Mouse (Mus musculus): ENCODE results near the gene Egfr.

Gene Egfr

DNA sequence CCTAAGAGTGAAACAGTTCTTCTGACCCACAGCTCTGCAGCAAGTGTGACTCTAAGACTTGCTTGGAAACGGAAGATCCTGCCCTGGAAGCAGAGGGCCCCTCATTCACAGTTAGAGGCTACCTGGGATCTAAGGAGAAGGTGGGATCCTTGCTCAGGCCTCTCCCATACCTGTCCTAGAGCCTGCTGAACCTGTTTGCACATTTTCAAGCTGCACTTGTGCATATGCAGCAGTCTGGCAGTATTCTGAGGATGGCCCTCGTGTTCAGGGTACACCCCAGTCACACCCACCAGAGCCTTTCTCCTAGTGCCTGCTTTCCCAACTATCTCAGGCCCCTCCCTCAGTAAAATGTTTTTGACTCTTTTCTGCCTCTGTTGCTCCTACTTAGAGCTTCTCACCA lies 29.6 kb downstream of the Egfr start:
- no peak for DNase-seq

DNA sequence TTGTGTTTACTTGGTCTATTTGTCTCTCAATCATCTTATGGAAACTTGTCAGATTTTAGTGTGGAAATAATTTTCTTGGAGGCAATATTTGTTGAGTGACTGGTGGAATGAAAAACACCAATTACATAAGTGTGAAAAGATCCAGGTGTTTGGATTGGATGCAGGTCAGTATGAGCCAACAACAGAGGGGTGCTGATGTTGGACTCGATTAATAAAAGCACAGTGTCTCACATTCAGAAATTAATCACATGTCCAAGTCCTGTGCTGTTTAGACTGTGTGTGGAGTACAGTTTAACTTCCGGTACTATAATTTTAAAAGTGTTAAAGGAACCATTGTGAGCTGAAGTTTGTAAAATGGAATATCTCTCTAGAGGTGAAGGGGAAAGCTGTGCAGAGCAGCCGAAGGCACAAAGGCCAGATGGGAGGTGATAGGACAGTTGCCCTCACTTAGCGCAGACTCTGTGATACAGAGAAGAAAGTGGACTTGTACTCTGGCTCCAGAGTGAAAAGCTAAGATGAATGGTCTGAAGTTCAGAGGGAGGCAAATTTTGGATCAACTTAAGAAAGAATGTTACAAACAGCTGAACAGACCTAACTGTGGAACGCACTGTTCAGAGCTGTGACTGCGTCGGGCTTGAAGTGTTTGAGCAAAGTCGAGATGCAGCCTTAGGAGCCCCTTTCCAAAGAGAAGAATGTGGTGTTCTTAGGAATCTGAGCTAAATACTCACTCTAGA lies 32.1 kb downstream of the Egfr start:
- no peak for DNase-seq

DNA sequence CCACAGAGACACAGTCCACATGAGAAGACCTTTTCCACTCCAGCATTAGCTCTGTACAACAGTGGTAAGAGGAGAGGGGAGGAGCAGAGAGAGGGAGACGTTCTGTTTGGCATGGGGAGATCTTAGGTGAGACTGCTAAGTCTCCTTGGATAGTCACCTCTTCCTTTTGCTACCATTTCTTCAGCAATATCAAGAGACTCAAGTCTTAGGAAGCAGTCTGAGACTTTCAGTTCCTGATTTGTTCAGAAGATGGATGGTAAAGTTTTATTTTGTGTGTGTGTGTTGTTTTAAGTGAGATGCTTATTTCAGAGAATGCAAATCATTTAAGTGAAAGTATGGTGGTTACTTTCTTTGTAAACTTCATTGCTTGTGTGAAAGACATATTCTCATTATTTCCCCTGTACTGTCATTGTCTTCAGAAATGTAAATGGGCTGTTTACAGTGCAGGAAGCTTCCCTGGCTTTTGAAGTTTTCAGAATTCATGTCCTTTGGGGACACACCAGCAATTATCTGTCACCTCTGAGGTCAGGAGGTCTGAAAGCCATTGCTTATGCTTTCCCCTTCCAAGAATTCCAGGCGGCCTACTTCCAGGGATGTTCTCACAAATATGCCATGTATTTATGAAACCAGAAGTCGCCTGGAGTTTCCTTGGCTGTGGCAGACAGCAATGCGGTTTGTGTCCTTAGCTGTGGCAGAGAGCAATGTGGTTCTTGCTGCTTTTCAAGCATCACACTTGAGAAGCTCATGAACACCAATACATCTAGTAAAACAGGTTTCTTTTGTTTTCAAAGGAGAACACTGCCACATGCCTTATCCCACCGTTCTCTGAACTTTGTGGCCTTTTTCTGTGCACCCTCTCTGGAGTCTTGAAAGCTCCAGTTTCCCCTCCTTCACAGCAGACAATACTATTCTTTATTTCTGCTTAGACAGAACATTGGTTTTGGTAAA lies 40.9 kb downstream of the Egfr start:
- DNase-seq, result no peak

DNA sequence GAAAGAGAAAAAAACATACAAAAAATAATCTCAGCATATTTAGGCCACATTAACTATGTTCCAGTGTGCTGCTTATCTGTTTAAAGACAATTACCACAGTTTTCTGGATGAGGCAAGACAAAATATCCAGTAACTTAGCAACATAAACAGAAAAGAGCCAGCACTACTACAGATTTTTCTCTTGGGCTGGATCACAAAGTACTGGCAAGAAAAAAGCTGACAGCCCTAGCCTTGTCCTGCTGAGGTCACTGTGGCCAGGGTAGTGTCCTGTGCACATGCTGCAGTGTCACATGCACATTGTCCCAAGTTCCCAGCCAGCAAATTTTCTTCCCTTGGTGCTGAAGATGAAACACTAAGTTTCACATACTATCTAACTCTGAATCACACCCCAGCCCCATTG lies 43.0 kb downstream of the Egfr start:
- no peak for DNase-seq

DNA sequence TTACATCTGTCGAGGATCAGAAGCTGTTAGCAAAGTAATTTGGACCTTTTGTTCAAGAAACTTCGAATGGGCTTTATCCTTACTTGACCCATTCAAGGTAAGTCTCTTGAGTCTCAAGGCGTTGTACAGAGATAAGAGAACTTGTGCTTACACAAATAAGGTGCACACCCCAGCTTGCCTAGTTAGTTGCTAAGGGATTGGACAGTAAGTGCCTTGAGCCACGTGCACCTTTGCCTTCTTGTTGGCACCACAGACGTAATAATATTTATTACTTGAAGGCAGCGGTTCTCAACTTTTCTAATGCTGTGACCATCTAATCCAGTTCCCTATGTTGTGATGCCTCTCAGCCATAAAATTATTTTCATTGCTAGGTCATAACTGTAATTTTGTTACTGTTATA lies 43.5 kb downstream of the Egfr start:
- no peak for DNase-seq

DNA sequence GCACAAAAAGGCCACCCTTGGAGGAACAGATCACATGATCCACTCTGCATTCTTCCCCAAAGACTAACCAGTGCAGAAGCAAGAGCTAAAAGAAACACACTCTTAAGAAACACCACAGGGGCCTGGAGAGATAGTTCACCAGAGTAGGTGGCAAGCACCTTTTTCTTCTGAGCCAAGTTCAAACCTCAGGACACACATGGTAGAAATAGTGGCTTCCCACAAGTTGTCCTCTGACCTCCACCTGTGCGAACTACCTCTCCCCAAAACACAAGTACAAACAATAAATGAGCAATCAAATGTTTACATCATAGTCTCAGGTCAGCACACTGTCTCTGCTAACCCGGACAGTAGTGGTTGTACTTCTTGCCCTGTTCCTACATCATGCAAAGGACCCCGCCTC lies 45.5 kb downstream of the Egfr start:
- DNase-seq, result no peak

DNA sequence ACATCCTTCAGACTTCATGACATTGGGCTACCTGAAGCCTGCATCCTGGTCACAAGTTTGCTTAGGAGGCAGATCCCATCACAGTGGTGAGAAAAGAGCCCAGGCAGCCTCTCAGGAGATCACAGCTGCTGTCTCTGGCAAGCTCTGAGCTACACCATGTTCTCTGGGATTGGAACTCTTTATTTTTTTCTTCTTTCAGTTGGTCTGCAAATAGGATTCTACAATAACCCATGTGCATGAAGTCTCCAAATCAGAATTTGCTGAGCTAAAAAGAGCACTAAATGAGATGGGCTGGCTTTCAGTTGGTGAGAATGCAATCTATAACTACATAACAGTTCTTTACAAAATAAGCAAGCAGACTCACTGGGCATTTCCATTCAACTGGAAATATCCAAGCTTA lies 46.1 kb downstream of the Egfr start:
- no peak for DNase-seq

DNA sequence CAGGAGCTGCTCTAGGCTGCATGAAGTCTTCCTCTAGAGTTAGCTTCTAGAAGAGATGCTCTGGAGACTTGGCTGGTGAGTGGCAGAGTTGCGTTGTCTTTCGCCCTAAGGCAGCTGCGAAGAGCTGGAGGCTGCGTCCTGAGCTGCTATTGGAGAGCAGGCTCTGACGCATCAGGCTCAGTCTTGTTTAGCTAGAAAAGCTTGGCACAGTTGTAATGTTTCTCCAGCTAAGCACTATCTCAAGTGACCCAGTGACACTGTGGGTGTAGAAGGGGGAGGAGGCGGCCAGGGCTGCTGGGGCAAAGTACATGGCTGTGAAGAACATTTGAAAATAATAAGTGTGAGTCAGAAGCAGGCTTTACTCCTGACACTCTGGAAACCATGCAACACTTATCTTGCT lies 48.5 kb downstream of the Egfr start:
- no peak for DNase-seq

DNA sequence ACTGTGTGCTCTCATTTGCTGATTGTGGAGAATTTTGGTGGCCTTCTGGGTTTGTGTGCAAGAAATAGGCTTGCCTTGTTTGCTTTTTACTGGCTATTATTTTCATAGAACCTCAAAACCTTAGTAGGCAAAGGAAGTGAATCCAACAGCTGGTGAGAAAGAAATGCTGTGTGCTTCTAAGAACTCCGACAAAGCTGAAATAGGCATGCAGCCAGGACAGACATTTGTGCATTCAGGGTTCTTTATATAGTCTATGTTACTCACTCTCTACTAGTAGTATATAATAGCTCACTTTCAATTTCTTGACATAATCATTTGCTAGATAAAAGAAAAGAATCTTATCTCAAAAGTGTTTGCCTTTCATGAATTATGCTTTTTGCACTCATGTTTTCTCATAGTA lies 50.7 kb downstream of the Egfr start:
- DNase-seq, result no peak

DNA sequence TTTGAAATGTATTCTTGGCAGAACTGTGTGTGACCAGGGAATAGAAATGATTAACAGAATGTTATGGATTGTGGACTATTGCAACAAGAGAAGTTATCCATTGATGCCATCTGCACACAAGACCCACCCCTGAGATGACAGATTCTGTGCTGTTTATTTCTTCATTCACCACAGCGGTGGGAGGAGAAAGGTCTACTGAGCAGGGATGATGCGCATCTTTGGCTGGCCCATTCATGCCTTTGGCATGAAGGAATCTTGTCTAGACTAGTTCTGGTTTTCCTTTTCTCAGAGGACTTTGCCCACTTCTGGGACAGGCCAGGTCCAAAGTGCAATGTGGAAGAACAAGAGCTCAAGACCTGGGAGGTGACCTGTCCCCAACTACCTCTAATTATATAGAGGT lies 52.0 kb downstream of the Egfr start:
- no peak for DNase-seq

DNA sequence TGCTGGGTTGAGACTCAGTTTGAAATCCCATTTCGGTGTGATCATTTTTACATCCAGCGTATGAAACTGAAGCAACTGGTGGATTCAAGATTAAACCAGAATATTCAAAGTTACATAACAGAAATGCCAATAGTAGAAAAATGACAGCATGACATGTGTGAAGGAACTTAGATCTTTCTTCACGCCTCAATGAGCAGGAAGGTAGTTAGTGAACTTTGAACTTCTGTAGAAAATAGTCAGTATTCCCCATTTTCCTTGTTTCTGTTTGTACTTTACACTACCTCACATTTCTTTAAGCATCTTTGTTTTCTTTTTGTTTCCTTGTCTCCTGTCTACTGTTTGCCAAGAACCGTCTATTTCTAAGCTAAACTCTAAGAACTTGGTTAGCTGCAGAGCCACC lies 53.9 kb downstream of the Egfr start:
- DNase-seq, result no peak

DNA sequence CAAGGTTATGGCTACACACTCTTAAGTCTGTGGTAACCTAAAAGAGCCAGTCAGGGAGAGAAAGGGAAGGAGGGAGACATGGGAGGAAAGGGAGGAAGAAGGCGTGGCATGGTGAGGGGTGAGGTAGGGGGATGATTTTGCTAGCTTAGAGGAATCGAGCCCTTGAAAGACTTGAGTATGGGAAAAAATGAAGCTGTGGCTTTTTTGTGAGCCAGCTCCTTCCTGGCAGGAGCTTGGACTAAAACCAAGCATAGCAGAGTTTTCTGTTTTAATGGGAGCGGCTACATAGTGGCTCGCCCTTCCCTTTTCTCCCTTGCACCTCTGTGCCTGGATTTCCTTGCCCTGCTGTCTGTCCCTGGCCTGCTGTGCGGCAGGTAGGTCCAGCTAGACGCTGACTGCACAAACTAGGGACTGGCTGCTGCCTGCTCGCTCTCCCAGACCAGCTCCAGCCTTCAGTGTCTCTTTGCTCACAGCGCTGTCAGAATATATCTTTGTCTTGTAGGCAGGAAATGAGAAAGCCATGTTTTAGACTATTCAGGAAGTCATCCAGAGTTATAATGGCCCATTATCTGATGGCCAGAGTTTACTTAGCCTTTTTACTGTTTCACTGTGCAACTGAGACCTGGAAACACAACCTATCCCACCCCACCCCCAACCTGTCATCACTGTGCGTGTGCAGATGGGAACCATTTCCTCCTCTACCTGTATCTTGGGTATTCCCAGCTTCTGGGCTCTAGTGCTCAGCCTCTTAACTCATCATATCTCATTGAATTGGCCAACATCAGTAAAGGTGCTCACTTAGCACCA lies 57.4 kb downstream of the Egfr start:
- DNase-seq, result no peak

DNA sequence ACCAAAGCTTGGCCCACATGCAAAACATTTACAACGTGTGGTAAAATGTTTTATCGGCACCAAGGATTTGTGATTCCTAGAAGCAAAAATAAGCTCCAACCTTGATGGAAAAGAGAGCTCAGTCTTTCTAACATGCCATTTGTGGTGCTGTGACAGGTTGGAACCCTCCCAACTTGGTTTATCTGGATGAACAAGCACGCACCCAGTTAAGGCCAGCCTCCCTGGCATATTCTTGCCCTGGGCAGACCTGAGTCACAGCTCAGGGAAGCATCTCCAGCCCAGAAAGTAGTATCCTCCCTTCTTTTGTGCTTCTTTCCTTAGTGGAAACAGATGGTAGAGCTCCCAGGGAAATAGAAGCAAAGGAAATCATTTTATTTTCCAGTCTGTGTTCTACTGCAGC lies 58.1 kb downstream of the Egfr start:
- DNase-seq, result no peak

DNA sequence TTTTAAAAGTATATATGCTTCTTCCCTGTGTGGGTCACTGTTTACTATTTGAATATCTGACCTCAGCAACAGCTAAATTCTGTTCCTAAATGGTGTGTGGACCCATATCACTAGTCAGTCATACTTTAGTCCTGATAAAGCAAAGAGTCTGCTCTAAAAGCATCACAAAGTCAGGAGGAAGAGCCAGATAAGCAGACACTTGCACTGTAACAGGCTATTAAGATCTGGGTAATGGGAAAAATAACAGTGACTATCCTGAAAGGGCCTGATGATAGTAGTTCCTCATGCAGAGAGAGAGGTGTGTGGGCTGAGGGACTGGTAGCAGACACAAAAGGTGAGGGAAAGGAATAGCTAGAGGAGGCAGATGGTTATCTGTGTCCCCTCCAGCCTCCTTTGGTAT lies 61.3 kb downstream of the Egfr start:
- DNase-seq, result no peak

DNA sequence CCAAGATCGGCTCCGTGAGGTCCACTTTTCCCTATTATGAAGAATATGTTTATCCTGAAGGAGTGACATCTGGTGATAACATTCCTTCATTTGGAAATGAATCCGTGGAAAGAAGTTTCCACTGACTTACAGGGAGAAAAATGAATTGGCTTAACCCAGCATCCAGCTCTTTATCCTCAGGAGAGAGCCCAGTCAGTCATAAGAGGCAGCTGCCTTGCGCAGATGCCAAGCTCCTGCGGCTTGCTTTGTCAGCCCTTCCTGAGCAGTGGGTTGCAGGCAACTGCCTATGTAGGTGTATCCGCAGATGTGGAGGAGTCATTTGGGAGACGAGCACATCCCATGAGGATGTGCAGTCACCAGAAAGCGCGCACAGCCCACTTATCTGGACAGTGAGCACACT lies 64.4 kb downstream of the Egfr start:
- no peak for DNase-seq

DNA sequence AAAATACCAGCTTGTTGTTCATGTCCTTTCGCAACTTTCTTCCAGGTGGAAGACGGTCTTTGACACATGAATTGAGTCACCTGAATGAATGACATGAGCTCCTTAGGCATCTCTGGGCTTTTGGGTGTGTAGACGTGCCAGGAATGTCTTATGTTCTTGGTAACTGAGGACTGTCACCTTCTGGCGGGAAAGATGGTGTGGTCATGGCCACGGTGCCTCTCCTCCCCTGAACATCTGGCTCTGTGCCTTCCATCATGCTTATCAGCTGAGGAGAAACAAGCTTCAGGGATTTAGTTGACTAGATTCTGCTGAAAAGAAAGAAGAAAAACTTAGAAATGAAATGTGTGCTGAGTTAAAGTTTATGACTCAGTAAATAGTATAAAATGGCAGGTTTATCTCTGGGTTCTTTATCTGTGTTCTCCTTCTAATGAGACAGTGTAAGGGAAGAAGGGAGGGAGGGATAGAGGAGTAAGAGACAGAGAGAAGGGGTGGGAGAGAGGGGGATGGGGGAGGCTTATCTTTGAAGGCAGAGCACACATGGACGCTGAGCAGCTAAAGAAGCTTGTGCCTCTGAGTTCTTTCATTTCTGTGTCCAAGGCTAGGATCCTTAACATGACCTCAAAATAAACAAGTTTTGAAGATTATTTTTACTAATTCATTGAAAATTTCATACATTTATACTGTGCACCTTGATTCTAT lies 65.5 kb downstream of the Egfr start:
- no peak for DNase-seq

DNA sequence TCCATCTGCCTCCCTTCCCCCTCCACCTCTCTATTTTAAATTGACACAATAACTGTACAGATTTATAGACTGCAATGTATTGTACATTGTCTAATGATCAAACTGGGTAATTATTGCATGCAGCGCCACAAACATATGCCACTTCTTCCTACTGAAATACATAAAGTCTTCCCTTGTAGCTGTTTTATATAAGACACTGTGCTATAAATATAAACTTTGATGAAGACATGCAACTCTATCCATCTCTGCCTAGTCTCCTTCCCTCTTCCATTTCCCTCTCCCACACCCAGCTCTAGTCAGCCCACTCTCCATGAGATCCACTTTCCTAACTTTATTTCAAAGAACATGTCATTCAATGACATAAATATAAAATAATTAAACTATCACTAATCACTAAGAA lies 67.4 kb downstream of the Egfr start:
- DNase-seq, result no peak

DNA sequence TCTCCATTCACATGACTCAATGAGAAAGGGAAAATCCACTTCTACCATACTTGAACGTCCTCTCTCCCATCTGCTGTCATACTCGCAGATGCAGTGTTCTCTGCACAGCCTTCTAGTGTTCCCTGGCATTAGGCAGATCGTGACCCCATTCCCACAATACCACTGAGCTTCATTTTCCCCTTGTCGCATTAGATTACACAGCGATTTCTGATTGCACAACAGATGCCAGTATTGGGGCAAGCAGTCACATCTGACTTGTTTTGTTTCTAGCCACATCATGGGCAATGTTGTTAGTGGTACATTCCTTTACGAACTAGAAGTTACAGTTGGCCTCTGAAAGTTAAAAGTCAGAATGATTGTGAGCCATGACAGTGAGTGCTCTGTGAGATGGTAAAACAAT lies 68.1 kb downstream of the Egfr start:
- DNase-seq, result no peak

DNA sequence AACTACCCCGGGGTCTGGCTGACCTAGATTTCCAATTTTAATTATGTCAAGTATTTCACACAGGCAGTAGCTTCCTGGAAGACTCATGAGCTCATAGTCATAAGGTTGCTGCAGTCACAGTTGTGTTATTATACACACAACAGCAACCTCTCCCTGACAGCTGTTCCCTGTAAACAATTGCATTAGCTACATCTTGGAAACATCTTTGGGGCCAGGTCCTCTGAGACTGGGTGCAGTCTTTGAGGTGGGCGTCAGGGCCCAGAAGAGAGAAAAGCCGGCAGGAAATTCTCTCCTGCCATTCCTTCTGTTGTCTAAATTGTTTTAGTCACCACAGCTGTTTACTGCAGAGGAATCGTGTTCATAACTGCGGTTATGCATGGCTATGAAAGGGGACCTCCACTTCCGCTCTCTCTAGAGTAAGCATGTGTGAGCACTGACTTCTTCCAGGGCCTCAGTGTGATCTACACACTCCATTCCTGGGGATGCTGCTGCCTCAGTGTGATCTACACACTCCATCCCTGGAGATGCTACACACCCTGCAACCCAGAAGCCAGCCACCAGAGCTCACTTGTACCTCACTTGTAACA lies 69.8 kb downstream of the Egfr start:
- DNase-seq, result no peak

DNA sequence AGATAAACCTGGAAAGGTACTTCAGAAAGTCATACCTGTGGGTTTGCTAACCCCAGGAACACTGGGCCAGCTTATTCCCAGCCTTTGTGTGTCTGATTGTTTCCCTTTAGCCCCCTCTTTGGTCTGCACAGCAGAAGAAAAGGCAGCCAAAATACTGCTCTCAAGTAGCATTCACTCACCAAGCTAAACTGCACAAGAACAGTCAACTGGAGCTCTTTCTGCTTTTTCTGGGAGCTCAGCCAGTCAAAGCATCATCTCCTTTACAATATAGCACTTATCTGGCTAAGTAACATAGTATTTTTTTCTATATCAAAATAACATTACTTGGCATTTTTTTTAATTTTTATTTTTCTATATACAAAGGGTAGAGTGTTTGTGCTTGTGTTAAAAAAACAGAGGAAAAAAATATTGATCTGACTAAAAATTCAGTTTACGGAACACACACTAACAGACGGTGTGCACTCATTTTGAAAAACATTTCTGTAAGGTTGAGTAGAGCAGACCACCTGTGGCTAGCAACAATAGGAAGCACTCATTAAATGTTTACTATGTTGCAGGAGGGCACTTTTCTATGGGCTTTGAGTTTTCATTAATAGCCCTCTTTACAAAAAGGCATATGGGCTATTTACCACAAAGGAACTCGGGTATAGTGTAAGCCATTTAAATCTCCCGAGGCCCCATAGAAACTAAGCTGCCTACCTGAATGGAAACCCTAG lies 72.0 kb downstream of the Egfr start:
- no peak for DNase-seq

DNA sequence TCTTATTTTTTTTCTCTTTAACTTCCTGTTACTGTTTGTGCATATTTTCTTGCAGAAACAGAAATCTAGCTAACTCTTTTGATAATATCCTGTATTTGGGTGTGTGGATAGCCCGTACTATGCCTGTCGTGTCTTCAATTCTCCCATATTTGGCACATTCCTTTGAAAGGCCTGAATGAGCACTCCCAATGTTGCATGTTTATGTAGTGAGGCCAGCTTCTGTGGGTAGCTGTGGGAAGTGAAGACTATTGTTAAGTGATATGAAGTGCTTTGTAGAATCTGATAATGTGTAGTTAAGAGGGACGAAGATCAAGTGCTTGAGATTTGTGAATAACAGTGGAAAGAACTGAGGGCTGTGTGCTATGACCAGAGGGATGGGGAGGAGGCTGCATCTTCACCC lies 77.5 kb downstream of the Egfr start:
- DNase-seq, result no peak

Data from B cell, adult 2 months (primary cell).